In the genomic region with DNA sequence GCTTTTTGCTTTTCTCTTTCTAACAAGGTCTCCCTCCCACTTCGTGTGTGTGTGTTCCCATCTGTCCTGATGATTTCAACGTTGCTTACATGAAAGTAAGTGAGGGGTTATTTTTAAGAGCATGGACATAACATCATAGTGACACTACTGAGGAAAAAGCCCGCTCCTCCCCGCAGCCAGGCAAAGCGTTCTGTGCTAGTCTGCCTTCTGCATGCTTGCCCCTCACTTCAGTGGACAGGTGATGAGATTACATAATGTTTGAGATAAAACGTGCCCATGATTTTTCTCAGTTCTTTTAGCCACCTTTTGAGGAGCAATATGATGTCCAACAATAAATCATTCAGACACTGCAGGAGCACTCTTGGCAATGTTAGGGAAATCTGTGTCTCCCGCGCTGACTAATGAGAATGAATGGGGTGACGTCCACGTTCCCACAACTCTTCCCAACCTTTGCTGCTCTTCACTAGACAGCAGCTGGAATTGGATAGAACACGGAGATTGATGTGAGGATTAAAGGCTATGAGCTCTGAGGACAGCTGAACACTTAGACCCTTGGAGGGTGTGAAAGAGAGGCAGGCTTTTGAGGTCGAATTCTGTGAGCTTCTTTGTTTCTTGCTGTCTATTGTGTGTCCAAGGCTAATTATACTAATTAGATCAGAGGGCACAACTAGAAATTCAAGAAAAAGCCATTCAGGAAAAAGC, we compare ENCODE assay signal across 20 mouse cellular contexts. TPM values are rescaled to one million over a fixed set of nuclear protein-coding genes. Genes with fewer than 3 reads are reported as not detected.
DNase-seq lines count a peak whose midpoint lies in the region; ATAC-seq and TF ChIP-seq lines count a peak whose summit lies in the region.
"Had no signal": no experiment of that assay in that cellular context is flagged by ENCODE, and none has a peak within 500 bp of the region (broad histone marks: within the 10 kb centered on the region; RNA-seq: fewer than 3 reads in every experiment).

No protein-coding gene starts in this region.

- TF ChIP-seq CTCF in forebrain, postnatal 0 days (IDR thresholded peaks at IDR 0.05; ENCODE audit: low read depth), result no peak
- TF ChIP-seq CTCF in midbrain, postnatal 0 days (IDR thresholded peaks at IDR 0.05), result no peak

- no peak overlapping the region for H3K4me3 ChIP-seq in embryonic facial prominence, embryonic 15.5 days (replicated peaks)
- H3K4me3 ChIP-seq in forebrain, postnatal 0 days (ENCODE audit: low read depth, low read length), result no peak overlapping the region
- H3K4me3 ChIP-seq in midbrain, postnatal 0 days (ENCODE audit: low read depth, low read length), result no peak overlapping the region
- H3K4me3 ChIP-seq in kidney, embryonic 15.5 days (replicated peaks), result no peak overlapping the region
- H3K4me3 ChIP-seq: heart, embryonic 10.5 days; left cerebral cortex, adult 2 months; megakaryocyte, embryonic 14.5 days had no signal

- no peaks in the 10 kb centered on the region for H3K36me3 ChIP-seq in embryonic facial prominence, embryonic 15.5 days
- H3K36me3 ChIP-seq in forebrain, postnatal 0 days (ENCODE audit: insufficient read depth), result no peaks in the 10 kb centered on the region
- no peaks in the 10 kb centered on the region for H3K36me3 ChIP-seq in midbrain, postnatal 0 days (ENCODE audit: insufficient read depth, low read length)
- H3K36me3 ChIP-seq in kidney, embryonic 15.5 days, result no peaks in the 10 kb centered on the region
- H3K36me3 ChIP-seq: heart, embryonic 10.5 days had no signal

- no peak overlapping the region for H3K9ac ChIP-seq in embryonic facial prominence, embryonic 15.5 days
- no peak overlapping the region for H3K9ac ChIP-seq in forebrain, postnatal 0 days
- no peak overlapping the region for H3K9ac ChIP-seq in midbrain, postnatal 0 days (replicated peaks; ENCODE audit: low read length, poor library complexity, severe bottlenecking)
- H3K9ac ChIP-seq in kidney, embryonic 15.5 days, result no peak overlapping the region
- H3K9ac ChIP-seq: lung, embryonic 14.5 days had no signal

- DNase-seq in layer of hippocampus, adult 9-11 months, result peak; percentile 3
- no peak for DNase-seq in layer of hippocampus, postnatal 10 days (ENCODE audit: low spot score in 2 of 2)
- no peak for DNase-seq in forebrain, postnatal 0 days
- peak; percentile 14 for DNase-seq in midbrain, postnatal 0 days (ENCODE audit: low spot score)
- no peak for DNase-seq in spleen, postnatal 4 days (ENCODE audit: low spot score in 2 of 2)
- DNase-seq in MN1 (ENCODE audit: low spot score), result no peak
- DNase-seq: adrenal gland, postnatal 10 days; cerebellum, adult 11-12 months; gastrocnemius, postnatal 25 days; kidney, adult 18-20 months; liver; lung, embryonic 14.5 days had no signal

- H3K27me3 ChIP-seq in embryonic facial prominence, embryonic 15.5 days, result no peaks in the 10 kb centered on the region
- no peaks in the 10 kb centered on the region for H3K27me3 ChIP-seq in forebrain, postnatal 0 days (ENCODE audit: insufficient read depth, low read length)
- no peaks in the 10 kb centered on the region for H3K27me3 ChIP-seq in midbrain, postnatal 0 days (ENCODE audit: insufficient read depth, low read length)
- no peaks in the 10 kb centered on the region for H3K27me3 ChIP-seq in kidney, embryonic 15.5 days
- H3K27me3 ChIP-seq: megakaryocyte, embryonic 14.5 days had no signal

- 70% methylated on average over 12 of the region's 12 CpGs for WGBS in embryonic facial prominence, embryonic 15.5 days
- 23% methylated on average over 12 of the region's 12 CpGs for WGBS in forebrain, postnatal 0 days
- 51% methylated on average over 12 of the region's 12 CpGs for WGBS in midbrain, postnatal 0 days
- WGBS in kidney, embryonic 15.5 days, result 63% methylated on average over 12 of the region's 12 CpGs

- H3K4me2 ChIP-seq in embryonic facial prominence, embryonic 15.5 days (replicated peaks), result no peak overlapping the region
- no peak overlapping the region for H3K4me2 ChIP-seq in forebrain, postnatal 0 days (ENCODE audit: low read depth)
- no peak overlapping the region for H3K4me2 ChIP-seq in midbrain, postnatal 0 days (ENCODE audit: low read depth, low read length, poor library complexity, severe bottlenecking)
- no peak overlapping the region for H3K4me2 ChIP-seq in kidney, embryonic 15.5 days
- H3K4me2 ChIP-seq: lung, embryonic 14.5 days had no signal

- H3K9me3 ChIP-seq in embryonic facial prominence, embryonic 15.5 days (replicated peaks), result no peaks in the 10 kb centered on the region
- no peaks in the 10 kb centered on the region for H3K9me3 ChIP-seq in forebrain, postnatal 0 days (ENCODE audit: low read length)
- no peaks in the 10 kb centered on the region for H3K9me3 ChIP-seq in midbrain, postnatal 0 days (ENCODE audit: low read length)
- H3K9me3 ChIP-seq in kidney, embryonic 15.5 days (replicated peaks), result no peaks in the 10 kb centered on the region
- H3K9me3 ChIP-seq: heart, embryonic 10.5 days; megakaryocyte, embryonic 14.5 days had no signal

- no peak overlapping the region for H3K27ac ChIP-seq in embryonic facial prominence, embryonic 15.5 days (replicated peaks)
- H3K27ac ChIP-seq in forebrain, postnatal 0 days (ENCODE audit: low read depth, low read length), result no peak overlapping the region
- no peak overlapping the region for H3K27ac ChIP-seq in midbrain, postnatal 0 days (ENCODE audit: low read depth, low read length)
- H3K27ac ChIP-seq in kidney, embryonic 15.5 days, result no peak overlapping the region
- H3K27ac ChIP-seq: heart, embryonic 10.5 days; left cerebral cortex, adult 2 months had no signal

- ATAC-seq in embryonic facial prominence, embryonic 15.5 days (ENCODE audit: insufficient number of reproducible peaks, low FRiP score, low TSS enrichment, low read depth), result 0 out of 2 replicates have a peak, but pooled peaks have one; percentile 47
- peak; percentile 34 for ATAC-seq in forebrain, postnatal 0 days
- no peak for ATAC-seq in midbrain, postnatal 0 days (ENCODE audit: low FRiP score)
- no peak for ATAC-seq in kidney, embryonic 15.5 days (replicated peaks; ENCODE audit: low FRiP score)

- no peaks in the 10 kb centered on the region for H3K4me1 ChIP-seq in embryonic facial prominence, embryonic 15.5 days
- H3K4me1 ChIP-seq in forebrain, postnatal 0 days (ENCODE audit: insufficient read depth), result no peaks in the 10 kb centered on the region
- no peaks in the 10 kb centered on the region for H3K4me1 ChIP-seq in midbrain, postnatal 0 days (ENCODE audit: insufficient read depth, low read length)
- H3K4me1 ChIP-seq in kidney, embryonic 15.5 days, result no peaks in the 10 kb centered on the region
- H3K4me1 ChIP-seq: heart, embryonic 10.5 days; megakaryocyte, embryonic 14.5 days had no signal

RNA-seq across cellular contexts. Expression of a gene that starts 49.4 kb away (rescaled TPM):
- not detected for total RNA-seq in layer of hippocampus, postnatal 10 days (2021)
- not detected in 2 replicates for polyA plus RNA-seq in embryonic facial prominence, embryonic 15.5 days (2015; fragmentation: Nextera tagmentation; extraction: Ambion mirVana)
- not detected in 2 replicates for total RNA-seq in forebrain, postnatal 0 days (2014; rRNA removed)
- polyA plus RNA-seq in forebrain, postnatal 0 days (2015; fragmentation: Nextera tagmentation; extraction: Ambion mirVana), result not detected in 2 replicates
- not detected in 2 replicates for total RNA-seq in midbrain, postnatal 0 days (2014; rRNA removed)
- not detected in 2 replicates for polyA plus RNA-seq in midbrain, postnatal 0 days (2015; fragmentation: Nextera tagmentation; extraction: Ambion mirVana)
- not detected in 2 replicates for polyA plus RNA-seq in kidney, embryonic 15.5 days (2015; fragmentation: Nextera tagmentation; extraction: Ambion mirVana)
- total RNA-seq: adrenal gland, postnatal 10 days; gastrocnemius, postnatal 25 days; heart, postnatal 25 days; left cerebral cortex, adult 2 months had no signal
- polyA plus RNA-seq: C2C12; heart, embryonic 10.5 days; large intestine, adult 2 months; lung, embryonic 14.5 days had no signal

Comparison
In these comparisons a context has a peak if more than half of its experiments do, and no peak if none do; other contexts are left out.
1. DNase-seq: peak in layer of hippocampus, adult 9-11 months (single experiment) and midbrain, postnatal 0 days (single experiment); none in layer of hippocampus, postnatal 10 days (0 of 2), forebrain, postnatal 0 days (single experiment), spleen, postnatal 4 days (0 of 2) and MN1 (single experiment).
2. ATAC-seq: peak in embryonic facial prominence, embryonic 15.5 days (single experiment) and forebrain, postnatal 0 days (single experiment); none in midbrain, postnatal 0 days (single experiment) and kidney, embryonic 15.5 days (single experiment).